Mouse (Mus musculus) regulatory T cell (primary cell): ENCODE measurements around the gene Col6a4.

Experiments used
- in situ Hi-C: fragments of 300-600 bp; cut with MboI, MseI; formaldehyde crosslinking; loops from one replicate; pipeline ENCODE4 v1.15.1; 2025; ENCODE audit warnings: high pct_unique_total_duplicates

Gene Col6a4

DNA sequence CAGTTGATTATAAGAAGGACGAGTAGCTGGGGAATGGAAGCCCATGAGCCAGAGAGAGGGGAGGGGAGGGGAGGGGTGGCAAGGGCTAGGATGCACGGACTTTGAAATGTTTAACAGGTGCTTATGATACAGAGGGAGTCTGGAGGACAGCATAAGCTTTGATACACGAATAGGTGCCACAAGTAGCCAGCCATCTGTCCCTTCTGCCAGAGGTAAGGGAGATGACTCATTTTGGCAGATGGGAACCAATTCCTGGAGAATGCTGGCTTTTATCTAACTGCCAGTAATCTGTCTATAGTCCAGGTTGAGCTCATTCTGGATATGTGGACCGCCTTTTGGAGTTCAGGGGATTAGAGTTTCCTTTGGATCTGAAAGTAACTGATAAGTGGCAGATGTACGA is 20.3 kb downstream of the Col6a4 start:
- in situ Hi-C loops = no loop called here

DNA sequence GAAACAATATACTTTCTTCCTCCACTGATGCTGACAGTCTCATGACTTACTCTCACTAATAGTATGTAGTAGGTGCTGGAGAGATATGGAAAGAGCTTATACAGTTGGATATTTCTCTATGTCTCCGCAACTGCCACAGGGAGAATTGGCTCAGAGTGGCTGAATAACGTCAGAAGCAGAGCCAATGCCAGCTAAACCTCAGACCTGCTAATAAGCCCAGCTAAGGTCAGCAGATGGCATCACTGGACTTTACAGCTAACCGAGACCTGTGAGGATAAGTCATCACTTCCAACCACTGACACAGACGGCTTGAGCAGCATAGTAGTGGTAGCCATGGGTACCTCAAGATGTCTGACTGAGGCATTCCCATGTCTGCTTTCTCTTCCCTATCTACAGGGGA is 22.6 kb downstream of the Col6a4 start:
- in situ Hi-C loops = no loop called here

DNA sequence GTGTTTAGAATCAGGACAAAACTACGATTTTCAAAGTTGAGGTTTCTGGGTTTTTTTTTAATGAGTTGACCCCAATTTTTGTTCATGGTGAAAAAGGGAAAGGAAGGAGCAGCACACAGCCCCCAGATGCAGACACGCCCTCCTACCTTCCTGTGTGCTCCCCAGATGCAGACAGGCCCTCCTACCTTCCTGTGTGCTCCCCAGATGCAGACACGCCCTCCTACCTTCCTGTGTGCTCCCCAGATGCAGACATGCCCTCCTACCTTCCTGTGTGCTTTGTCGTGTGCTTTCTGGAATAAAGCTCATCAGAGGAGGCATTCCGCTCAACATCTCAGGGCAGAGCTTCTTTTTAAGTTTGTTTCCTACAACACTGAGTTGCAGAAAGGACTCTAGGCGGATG is 24.9 kb downstream of the Col6a4 start:
- in situ Hi-C loops = no loop called here

DNA sequence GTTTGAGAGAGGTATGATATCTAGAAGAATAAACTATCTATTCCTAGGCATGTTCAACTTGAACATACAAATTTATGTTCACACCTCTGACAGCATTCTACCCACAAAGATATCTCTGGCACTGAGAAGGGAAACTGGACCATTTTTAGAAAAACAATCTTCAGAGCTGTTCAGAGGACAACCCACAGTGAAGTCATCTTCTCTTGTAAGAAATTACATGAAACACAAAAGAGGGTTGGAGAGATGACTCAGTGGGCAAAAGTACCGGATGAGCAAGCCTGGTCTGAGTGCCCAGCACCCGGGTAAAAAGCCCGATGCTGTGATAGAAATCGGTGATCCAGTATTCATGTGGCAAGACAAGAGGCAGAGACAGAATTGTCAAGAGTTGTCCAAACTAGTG is 43.1 kb downstream of the Col6a4 start:
- in situ Hi-C loops = no loop called here

DNA sequence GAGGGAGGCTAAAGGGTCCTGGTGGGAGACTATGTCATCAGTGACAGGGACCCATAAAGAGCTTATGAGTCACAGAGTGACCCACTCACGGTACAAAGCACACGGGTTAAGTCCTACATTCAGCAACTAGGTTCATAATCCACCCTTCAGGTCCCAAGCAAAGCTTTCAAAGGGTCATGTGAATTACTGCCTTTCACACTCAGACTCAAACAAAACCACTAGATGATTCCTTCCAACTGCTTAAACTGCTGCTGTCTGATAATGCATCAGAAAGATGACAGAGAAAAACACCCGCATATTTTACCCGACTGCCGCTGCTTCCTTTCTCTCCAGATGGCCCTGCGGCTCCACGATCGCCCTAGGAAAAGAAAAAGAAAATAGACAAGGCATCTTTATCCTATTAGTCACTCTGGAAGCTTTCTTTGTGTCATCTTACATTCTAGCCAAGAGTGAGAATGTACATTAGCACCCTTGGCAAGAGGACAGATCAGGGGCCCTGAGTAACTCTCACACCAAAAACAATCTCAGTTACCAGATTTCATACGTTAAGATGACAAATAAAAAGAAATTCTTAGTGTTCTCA is 52.6 kb downstream of the Col6a4 start:
- in situ Hi-C loops = no loop called here

DNA sequence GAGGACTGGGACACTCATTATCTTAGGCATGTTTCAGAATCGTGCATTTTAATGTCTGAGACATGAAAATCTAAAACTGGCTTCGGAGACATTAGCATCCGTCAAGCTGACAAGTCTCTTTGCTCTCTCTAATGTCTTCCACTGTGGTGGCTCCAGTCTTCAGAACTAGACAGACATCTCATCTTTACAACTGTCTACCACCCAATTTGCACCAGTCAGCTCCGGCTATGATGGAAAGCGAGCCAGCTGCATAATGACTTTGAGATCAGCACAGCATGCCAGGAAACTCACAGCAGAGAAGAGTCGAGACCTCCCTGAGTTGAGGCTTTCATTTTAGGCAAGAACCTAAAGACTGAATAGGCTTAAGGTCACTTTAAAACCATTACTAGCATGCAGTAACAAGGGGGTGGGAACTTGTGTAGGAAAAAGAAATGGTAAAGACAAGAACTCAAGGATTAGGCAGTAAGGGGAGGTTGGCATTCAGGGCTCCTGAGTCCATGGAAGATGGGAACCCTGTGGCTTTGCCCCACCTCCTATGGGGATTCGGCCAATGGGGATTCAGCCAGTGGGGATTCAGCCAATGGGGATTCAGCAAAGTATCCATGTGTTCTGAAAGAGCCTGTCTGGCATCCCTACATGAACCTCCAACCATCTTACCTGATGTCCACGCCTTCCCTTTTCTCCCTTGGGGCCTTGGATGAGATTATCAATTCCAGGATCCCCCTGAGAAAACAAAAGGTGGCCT is 56.5 kb downstream of the Col6a4 start:
- in situ Hi-C loops = no loop called here

DNA sequence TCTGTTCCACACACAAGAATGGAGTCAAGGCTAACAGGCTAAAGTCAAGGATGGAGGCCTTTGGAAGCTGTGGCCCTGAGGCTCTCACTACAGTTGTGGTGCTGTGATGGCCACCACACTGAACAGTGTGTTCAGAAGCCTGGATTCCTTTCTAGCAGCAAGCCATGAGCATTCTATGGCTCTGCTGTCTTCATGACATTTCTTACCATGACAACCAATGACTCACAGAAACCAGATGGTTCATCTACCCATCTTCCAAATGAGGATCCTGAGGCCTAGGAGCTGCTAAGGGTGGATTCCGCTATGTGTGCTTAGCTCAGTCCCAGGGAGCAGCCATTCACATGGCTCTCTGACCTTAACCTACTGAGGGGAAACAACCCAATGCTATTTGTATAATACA is 57.3 kb downstream of the Col6a4 start:
- in situ Hi-C loops = no loop called here

DNA sequence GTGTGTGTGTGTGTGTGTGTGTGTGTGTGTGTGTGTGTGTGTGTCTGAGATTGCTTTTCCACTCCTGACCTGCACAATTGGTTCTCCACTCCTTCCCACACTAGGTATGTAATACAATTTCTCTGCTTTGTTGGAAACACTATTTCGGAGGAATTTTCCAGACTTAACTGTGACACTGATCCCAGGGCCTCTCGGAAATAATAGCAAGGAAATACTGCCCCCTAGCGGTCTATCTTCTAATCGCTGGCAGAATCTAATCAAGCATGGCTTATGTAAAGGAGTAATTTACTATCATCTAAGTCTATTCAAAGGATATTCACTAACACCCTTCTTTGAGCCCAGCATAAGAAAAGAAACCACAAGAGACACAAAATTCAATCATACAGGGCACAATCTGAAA is 57.7 kb downstream of the Col6a4 start:
- in situ Hi-C loops = no loop called here

DNA sequence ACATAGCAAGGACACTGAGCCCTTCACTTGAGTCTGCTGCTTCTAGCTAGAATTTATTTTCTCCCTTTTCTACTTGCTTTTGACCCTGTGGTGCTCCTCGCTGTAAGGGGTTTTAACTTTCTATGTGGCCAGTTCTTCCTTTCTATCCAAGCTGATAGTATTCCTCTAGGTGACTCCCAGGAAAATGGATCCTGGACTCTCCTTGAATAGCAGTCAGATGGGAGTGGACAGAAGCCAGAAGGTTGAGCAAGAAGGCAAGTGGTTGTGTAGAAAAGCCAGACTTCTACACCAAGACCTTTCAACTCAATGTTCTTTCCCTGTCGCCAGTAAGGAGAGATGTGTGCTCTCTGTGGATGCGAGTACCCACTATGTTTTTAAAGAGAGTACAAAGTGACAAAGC is 80.9 kb downstream of the Col6a4 start:
- in situ Hi-C loops = no loop called here

DNA sequence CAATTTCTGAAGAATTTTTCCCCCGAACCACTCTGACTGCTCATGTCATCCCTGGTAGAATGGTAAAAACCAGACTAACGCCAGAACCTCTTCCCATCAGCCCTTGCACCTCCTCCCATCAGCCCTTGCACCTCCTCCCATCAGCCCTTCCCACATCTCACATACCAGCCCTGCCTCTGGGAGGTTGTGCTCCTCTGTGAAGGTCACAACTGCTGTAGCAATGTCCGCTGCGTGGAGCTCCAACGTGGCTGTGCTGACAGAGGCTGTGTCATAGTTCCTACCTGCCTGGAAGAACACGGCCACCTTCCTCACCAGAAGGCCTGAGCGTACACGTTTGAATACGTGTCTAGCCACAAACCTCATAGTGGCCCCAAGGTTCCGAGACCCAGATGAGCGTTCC is 83.4 kb downstream of the Col6a4 start:
- in situ Hi-C loops = no loop called here

DNA sequence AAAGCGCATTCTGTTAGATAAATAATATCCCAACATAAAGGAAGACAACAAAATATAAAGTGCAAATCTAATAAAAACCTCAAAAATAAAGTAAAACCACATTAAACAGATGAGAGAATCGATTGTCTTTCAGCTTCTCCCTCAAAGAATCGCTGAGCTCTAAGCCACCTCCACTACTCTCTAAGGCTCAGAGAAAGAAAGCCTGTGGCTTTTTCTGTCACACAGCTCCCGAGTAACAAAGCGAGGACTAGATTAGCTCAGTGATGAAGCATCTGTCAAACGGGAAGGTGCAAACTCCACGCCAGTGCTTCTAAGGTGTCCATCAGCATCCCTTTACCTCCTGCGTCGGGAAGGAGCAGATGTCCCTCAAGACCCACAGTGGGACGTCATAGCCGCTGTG is 98.6 kb downstream of the Col6a4 start:
- in situ Hi-C loops = no loop called here

DNA sequence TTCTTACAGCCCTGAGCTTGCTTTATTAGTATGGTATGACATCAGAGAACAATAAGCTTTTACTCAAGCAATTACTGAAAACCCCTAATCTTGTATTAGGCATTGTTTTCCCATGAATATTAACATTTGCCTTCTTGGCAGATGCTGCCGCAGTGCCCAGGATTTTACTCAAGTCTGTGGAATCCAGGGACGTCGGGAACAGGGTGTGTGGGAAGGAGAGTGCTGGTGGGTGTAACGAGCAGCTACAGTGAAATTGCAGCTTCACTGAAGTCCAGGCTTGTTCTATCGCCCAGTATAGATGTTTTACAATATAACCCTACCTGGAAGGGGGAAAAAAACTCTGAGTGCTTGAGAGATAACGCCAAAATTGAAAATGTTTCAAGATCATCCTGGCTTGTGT is 104.2 kb downstream of the Col6a4 start:
- in situ Hi-C loops = no loop called here

DNA sequence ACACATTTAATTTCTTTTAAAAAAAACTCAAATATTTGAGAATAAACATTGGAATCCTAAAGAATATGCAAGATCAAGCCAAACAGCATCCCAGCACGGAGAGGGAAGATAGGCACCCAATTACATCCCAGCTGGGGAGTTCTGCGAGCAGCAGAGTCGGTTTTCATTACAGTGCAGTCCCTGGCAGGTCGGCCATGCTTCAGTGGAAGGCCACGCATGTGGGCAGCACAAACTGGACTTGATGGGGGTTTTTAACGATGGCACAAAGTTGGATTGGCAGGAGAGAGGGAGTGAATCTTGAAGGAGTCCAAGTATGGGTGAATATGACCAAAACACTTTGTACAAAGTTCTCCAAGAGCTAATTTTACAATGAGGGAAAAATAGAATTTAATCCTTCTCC is 106.5 kb downstream of the Col6a4 start:
- in situ Hi-C loops = no loop called here

DNA sequence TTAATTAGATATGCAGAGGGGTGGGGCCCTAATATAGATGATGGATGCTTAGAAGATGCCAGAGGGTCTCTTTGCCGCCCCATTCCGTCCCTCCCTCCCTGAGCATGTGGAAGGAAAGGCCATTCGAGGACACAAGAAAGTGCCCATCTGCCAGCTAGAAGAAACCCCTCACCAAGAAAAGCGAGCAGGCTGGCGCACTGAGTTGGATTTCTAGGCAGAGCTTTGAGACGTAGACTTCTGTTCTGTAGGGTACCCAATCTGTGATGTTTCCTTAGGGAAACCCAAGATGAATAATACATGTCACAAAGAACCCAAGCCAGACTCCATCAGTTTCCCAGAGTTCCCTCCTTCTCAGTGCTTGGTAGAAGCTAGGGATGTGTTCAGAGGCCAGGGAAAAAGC is 107.1 kb downstream of the Col6a4 start:
- in situ Hi-C loops = no loop called here

DNA sequence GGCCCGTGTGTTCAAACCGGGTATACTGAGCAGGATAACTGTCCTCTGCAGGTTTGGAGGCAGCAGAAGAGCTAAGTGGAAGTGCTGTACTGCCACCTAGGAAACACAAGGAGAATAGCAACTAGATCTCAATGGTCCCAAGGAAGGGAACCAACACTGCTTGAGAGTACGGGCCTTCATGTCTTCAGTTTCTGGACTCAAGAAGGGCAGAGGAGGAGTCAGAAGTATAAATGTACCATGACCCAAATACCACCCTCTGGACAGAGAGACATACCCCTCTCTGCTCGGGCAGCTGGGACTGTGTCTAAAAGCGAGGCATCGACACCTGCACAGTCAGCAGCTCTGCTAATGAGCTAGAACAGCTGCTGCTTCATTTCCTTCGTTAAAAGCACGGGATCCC is 108.5 kb downstream of the Col6a4 start:
- in situ Hi-C loops = no loop called here

DNA sequence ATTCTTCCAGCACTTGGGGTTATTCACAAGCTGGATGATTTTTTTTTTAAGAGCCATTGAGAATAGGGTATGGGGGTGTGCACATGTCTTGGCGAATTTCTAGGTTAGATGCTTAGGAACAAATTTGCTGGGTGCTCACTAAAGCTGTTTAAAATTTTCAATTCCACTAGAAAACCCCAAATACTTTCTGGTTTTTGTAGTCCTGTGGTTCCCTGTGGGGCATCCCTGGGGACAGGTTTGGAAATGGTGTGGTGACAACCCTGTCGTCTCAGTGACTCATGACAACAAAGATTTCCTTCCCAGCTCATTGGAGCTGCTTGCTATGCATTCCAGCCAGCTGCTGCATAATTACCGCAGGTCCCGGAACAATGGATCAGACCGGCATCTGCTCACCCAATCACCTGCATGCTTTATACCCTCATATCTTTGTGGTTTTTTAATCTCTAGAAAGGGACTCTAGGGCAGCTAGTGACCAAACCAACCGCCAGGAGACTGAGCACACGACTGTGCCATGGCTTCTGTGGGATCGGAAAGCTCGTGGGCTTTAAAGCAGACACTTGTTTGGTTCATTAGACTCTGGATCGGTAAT is 111.6 kb downstream of the Col6a4 start:
- in situ Hi-C loops = no loop called here

DNA sequence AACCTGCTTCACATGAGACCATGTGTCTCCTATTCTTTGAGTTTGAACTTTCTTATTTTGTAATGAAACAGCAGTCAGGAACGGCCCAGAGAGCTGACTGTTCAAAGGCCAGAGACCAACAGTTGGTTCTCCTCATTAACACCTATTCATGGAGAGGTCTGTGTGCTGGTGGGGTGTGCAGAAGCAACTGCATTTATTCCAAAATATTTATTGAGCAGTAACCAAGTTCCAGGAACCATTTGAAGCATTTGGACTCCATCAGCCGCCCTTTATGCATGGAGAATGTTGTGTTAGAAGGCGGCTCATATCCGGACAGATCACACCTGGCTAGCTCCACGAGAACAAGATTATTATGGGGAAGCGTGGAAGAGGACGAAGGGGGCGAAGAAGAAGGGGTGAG is 118.1 kb downstream of the Col6a4 start:
- in situ Hi-C loops = no loop called here

DNA sequence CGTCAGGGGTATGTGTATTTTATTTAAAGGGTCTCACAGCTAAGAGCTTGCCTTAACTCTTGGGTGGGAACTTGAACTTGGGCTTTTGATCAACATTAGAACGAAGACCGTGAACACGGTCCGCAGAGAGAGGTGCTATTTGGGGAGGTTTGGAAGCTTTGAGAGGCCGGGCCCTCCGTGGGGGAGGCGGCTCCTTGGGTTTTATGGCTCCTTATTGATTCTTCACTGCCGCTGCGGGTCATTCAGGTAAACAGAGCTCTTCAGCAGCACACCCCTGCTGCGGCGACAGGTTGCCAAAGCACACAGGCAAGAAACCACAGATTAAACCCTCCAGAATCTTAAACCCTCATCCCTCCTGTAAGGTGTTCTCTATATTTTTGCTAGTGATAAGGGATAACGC is 119.7 kb downstream of the Col6a4 start:
- in situ Hi-C loops = no loop called here

DNA sequence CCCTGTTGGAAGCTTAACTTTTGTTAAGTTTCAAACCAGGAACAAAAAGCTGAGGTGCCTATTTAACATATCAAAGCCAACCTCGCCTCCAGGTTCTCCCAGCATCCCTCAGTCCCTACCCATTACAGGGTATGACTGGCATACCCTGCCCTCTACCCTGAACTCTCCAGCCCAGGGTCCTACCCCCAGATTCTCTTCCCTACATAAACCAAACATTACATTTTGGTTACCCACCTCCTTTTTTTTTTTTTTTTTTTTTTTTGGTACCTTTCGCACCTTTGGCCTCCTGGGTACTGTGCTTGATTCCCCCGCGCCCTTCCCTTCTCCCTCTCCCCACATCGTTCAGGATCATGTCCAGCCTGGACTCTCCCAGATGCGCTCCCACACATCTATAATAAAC is 120.3 kb downstream of the Col6a4 start:
- in situ Hi-C loops = no loop called here

DNA sequence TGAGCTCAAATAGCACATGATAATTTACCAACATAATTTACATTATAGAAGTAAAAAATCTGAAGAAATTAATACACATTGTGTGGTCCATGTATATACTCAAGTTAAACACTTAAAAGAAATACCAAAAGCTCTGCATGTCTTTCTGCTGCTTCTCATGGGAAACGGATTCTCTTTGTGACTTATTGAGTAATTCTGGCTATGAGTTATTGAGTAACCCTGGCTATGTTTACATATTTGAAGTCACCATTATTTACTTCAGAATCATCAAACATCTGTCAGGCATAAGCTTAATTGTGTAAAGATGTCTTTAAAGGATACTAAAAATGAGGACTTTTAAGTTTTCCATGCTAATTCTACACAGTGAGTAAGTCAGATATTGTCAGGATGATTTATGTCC is 122.8 kb downstream of the Col6a4 start:
- in situ Hi-C loops = no loop called here

DNA sequence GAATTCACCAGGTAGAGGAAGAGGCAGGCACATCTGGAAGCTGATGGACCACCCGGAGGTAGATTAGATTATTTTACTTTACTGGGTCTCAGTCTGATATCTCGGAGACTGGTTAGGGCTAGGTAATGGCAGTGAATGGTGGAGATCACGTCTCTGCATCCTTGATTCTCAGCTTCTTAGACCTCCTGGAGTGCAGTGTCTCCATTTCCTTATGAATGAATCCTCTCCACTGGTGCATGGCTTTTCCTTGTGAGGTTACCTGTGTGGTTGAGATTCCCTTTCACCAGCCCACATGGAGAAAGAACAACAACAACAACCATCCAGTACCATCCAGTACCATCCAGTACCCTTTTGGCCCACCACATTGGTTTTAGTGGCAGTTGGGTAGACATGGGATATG is 124.6 kb downstream of the Col6a4 start:
- in situ Hi-C loops = no loop called here

DNA sequence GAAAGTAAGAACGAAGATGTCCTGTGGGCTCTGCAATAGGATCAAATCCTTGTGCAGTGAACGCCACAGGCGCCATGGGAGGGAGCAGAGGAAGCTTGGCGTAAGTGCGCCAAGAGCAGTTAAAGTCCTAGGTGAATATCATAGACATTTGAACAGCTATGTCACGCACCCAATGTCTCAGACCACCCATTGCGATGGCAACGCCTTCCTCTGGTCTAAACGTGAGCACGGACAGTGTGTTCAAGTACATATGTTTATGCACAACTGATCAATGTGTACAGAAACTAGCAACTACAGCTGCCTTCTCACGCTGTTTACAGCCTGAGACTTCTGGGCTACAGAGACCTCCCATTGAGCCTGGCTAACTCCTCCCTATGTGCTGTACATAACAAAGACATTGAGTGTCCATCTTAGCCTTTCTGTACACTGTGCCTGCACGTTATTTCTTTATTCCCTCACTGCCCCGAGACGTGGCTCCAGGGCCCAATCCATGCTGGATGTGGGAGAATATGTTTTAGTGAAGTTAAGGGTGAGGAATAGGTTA is 125.2 kb downstream of the Col6a4 start:
- in situ Hi-C loops = no loop called here

DNA sequence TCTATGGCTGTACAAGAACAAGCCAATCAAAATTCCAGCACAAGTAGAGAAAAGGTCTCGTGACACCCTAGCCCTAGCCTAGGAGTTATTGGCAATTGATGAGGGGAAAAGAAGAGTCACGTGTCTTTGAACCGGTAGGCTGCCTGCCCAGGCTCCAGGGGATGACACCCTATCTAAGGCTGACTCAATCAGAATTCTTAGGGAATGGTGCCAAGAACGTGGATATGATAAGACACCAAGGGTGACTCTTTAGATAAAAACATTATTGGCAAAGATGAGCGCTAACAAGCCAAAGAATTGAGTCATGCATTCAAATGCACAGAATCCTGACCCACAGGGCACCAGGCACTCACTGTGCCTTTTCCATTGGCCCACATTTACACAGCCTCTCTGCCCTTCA is 125.7 kb downstream of the Col6a4 start:
- in situ Hi-C loops = no loop called here
